Mouse (Mus musculus) layer of hippocampus, postnatal 25 days (tissue): ENCODE measurements at regions not wholly inside any gene's neighbourhood (a gene's known extent, or its start where the extent isn't known, plus 50 kb on each side); places are given as distances from the start of the nearest gene placed in this dataset.
"Not testable (repeated sequence)": the region's sequence is repeated elsewhere in the genome, so short reads cannot be mapped to it uniquely, and the experiment has no call there.

ENCODE experiments used
- DNase-seq, 2 experiments: peaks; one replicate each; pipeline ENCODE4 v3.0.0; 2022; ENCODE audit warnings: mixed read lengths in 2 of 2, low spot score in 1 of 2; ENCODE audit errors: extremely low spot score in 1 of 2

DNA sequence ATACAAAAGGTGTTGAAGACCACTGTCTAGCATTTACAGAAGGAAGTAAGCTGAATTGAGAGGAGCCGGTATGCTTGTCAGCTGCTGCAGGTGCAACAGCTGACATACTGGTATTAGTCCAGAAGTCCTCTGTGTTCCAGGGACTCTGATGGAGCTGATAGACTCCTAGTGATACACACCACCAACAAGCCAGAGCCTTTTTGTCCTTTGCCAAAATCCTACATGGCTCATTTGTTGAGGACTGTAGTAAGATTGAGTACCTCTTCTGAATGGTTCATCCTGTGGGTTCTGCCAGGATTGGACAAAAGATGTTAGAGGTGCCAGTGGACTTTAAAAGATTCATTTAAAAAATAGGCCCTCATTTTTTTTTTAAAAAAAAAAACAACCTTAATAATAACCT lies 129.4 kb upstream of the Tmem185a start:
- no peak for DNase-seq

DNA sequence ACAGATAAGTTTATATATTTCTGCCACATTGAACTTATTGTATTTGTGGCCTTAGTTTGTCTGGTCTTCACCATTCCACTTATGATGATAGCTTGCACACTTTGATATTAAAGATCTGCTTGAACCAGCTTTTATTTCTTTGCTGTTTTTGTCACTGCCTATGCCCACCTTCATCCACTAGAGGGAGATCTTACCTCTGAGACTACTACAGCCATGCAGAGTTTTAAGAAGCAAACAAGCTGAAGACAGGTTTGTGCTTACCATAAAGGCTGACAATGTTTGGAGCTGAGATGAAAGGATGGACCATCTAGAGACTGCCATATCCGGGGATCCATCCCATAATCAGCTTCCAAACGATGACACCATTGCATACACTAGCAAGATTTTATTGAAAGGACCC lies 105.4 kb upstream of the Tmem185a start:
- DNase-seq, result peak in 1 of 2 experiments; percentile 21

- DNase-seq, result no peak
Measured at GRCm38 (mm10) chrX:70580171-70580570, 103.2 kb upstream of the Tmem185a start.

DNA sequence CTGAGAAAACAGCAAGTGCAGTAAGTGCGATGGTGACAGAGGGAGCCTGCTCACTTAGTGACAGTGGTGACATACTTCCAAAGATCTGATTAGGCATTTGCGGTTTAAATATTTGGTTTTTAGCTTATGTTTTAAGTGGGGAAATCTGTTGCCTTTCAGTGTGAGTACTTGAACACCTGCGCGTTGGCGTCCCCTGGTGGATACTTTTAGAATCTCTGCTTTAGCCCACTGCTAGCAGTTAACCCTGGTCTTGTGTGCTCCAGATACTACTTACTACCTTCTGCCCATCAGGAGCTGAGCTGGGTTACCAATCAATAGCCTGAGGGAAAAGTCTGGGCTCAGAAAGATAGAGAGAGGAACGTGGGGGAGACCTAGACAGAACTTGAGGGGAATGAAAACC lies 97.3 kb upstream of the Tmem185a start:
- not testable (repeated sequence) for DNase-seq

DNA sequence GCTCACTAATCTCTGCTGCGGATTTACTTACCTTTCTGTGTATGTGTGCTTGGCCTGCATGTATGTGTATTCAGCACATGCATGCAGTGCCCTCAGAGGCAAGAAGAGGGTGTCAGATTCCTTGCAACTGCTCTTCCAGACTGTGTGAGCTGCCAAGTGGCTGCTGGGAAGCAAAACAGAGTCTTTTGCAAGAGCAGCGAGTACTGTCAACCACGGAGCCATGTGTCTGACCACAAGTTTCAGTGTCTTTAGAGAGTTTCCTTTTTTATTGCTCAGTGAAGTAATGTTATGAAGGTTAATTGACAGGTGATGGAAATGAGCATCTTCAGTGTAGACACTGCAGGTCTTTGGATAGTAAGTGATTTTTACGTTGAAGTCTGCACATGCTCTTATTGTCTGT lies 93.6 kb upstream of the Tmem185a start:
- not testable (repeated sequence) for DNase-seq

- DNase-seq, result not testable (repeated sequence)
Measured at GRCm38 (mm10) chrX:70569339-70569979, 92.5 kb upstream of the Tmem185a start.
